Mouse (Mus musculus): ENCODE data around the gene Ripor2. TPM values are rescaled to one million over a fixed set of nuclear protein-coding genes. Genes with fewer than 3 reads are reported as not detected.

Gene Ripor2
- polyA plus RNA-seq, 1 experiment from 2014 or later = 6.3 TPM

GRCm38 (mm10) chr13:24605755-24606154 is 23.8 kb downstream of the Ripor2 start:
- WGBS = 60% methylated on average over 5 of the region's 5 CpGs
- Histone ChIP-seq H3K4me1 (peaks cover 25% of the 10 kb centered on the region), H3K9ac (no peak overlapping the region), H3K36me3 (no peaks in the 10 kb centered on the region), H3K4me2 (replicated peaks) (no peak overlapping the region), H3K9me3 (replicated peaks) (no peaks in the 10 kb centered on the region), H3K27ac (replicated peaks) (no peak overlapping the region), H3K4me3 (replicated peaks) (no peak overlapping the region), H3K27me3 (no peaks in the 10 kb centered on the region)
- no peak for ATAC-seq (ENCODE audit: insufficient number of reproducible peaks, low FRiP score, low TSS enrichment, low read depth)

GRCm38 (mm10) chr13:24607961-24608360 is 26.0 kb downstream of the Ripor2 start:
- Histone ChIP-seq H3K9ac (no peak overlapping the region), H3K27me3 (no peaks in the 10 kb centered on the region), H3K36me3 (no peaks in the 10 kb centered on the region), H3K4me1 (peaks cover 25% of the 10 kb centered on the region), H3K4me2 (replicated peaks) (no peak overlapping the region), H3K4me3 (replicated peaks) (no peak overlapping the region), H3K9me3 (replicated peaks) (no peaks in the 10 kb centered on the region), H3K27ac (replicated peaks) (no peak overlapping the region)
- no peak for ATAC-seq (ENCODE audit: insufficient number of reproducible peaks, low FRiP score, low TSS enrichment, low read depth)
- 76% methylated on average over 4 of the region's 4 CpGs for WGBS

- 82% methylated on average over 1 of the region's 1 CpGs for WGBS
- no peak overlapping the region for H3K9ac ChIP-seq
- H3K9me3 ChIP-seq (replicated peaks) = no peaks in the 10 kb centered on the region
- peaks cover 20% of the 10 kb centered on the region for H3K4me1 ChIP-seq
- H3K27me3 ChIP-seq = no peaks in the 10 kb centered on the region
- H3K4me3 ChIP-seq (replicated peaks) = no peak overlapping the region
- no peak for ATAC-seq (ENCODE audit: insufficient number of reproducible peaks, low FRiP score, low TSS enrichment, low read depth)
- H3K36me3 ChIP-seq = no peaks in the 10 kb centered on the region
- no peak overlapping the region for H3K27ac ChIP-seq (replicated peaks)
- H3K4me2 ChIP-seq (replicated peaks) = no peak overlapping the region
These were observed 26.7 kb downstream of the Ripor2 start for GRCm38 (mm10) chr13:24608709-24609108.

GRCm38 (mm10) chr13:24610883-24611282 is 28.9 kb downstream of the Ripor2 start:
- H3K4me3 ChIP-seq (replicated peaks) = no peak overlapping the region
- no peak overlapping the region for H3K9ac ChIP-seq
- H3K27me3 ChIP-seq = no peaks in the 10 kb centered on the region
- WGBS = 69% methylated on average over 5 of the region's 5 CpGs
- no peak overlapping the region for H3K4me2 ChIP-seq (replicated peaks)
- 0 out of 2 replicates have a peak, but pooled peaks cover 2% of the 10 kb centered on the region for H3K4me1 ChIP-seq
- H3K9me3 ChIP-seq (replicated peaks) = no peaks in the 10 kb centered on the region
- ATAC-seq (ENCODE audit: insufficient number of reproducible peaks, low FRiP score, low TSS enrichment, low read depth) = no peak
- H3K36me3 ChIP-seq = no peaks in the 10 kb centered on the region
- no peak overlapping the region for H3K27ac ChIP-seq (replicated peaks)

GRCm38 (mm10) chr13:24613031-24613430 is 31.0 kb downstream of the Ripor2 start:
- WGBS = 49% methylated on average over 6 of the region's 6 CpGs
- ATAC-seq (ENCODE audit: insufficient number of reproducible peaks, low FRiP score, low TSS enrichment, low read depth) = no peak

GRCm38 (mm10) chr13:24613433-24613832 is 31.4 kb downstream of the Ripor2 start:
- no peak for ATAC-seq (ENCODE audit: insufficient number of reproducible peaks, low FRiP score, low TSS enrichment, low read depth)

More at GRCm38 (mm10) chr13:24613031-24613430, 31.0 kb downstream of the Ripor2 start:
- no peak overlapping the region for H3K27ac ChIP-seq (replicated peaks)
- no peaks in the 10 kb centered on the region for H3K27me3 ChIP-seq
- no peak overlapping the region for H3K4me2 ChIP-seq (replicated peaks)
- no peak overlapping the region for H3K4me3 ChIP-seq (replicated peaks)
- H3K4me1 ChIP-seq = 0 out of 2 replicates have a peak, but pooled peaks cover 2% of the 10 kb centered on the region
- H3K36me3 ChIP-seq = no peaks in the 10 kb centered on the region
- H3K9ac ChIP-seq = no peak overlapping the region
- no peaks in the 10 kb centered on the region for H3K9me3 ChIP-seq (replicated peaks)

GRCm38 (mm10) chr13:24613927-24614780 is 32.2 kb downstream of the Ripor2 start:
- no peak overlapping the region for H3K27ac ChIP-seq (replicated peaks)

More at GRCm38 (mm10) chr13:24613433-24613832, 31.4 kb downstream of the Ripor2 start:
- Histone ChIP-seq H3K4me3 (replicated peaks) (no peak overlapping the region), H3K9ac (no peak overlapping the region), H3K27me3 (no peaks in the 10 kb centered on the region), H3K4me2 (replicated peaks) (no peak overlapping the region), H3K9me3 (replicated peaks) (no peaks in the 10 kb centered on the region), H3K4me1 (0 out of 2 replicates have a peak, but pooled peaks cover 2% of the 10 kb centered on the region), H3K27ac (replicated peaks) (no peak overlapping the region), H3K36me3 (no peaks in the 10 kb centered on the region)
- 72% methylated on average over 3 of the region's 3 CpGs for WGBS

GRCm38 (mm10) chr13:24615921-24616565 is 34.1 kb downstream of the Ripor2 start:
- WGBS = 64% methylated on average over 9 of the region's 9 CpGs

More at GRCm38 (mm10) chr13:24613927-24614780, 32.2 kb downstream of the Ripor2 start:
- H3K4me2 ChIP-seq (replicated peaks) = no peak overlapping the region
- H3K27me3 ChIP-seq = no peaks in the 10 kb centered on the region
- no peak overlapping the region for H3K9ac ChIP-seq
- 63% methylated on average over 10 of the region's 10 CpGs for WGBS
- H3K4me3 ChIP-seq (replicated peaks) = no peak overlapping the region
- H3K9me3 ChIP-seq (replicated peaks) = no peaks in the 10 kb centered on the region
- no peaks in the 10 kb centered on the region for H3K36me3 ChIP-seq
- no peak for ATAC-seq (ENCODE audit: insufficient number of reproducible peaks, low FRiP score, low TSS enrichment, low read depth)
- 0 out of 2 replicates have a peak, but pooled peaks cover 2% of the 10 kb centered on the region for H3K4me1 ChIP-seq

GRCm38 (mm10) chr13:24616645-24617044 is 34.7 kb downstream of the Ripor2 start:
- WGBS = 87% methylated on average over 8 of the region's 8 CpGs
- Histone ChIP-seq H3K27me3 (no peaks in the 10 kb centered on the region), H3K9ac (no peak overlapping the region), H3K36me3 (no peaks in the 10 kb centered on the region), H3K27ac (replicated peaks) (no peak overlapping the region), H3K4me1 (0 out of 2 replicates have a peak, but pooled peaks cover 2% of the 10 kb centered on the region), H3K9me3 (replicated peaks) (no peaks in the 10 kb centered on the region), H3K4me2 (replicated peaks) (no peak overlapping the region), H3K4me3 (replicated peaks) (no peak overlapping the region)
- ATAC-seq (ENCODE audit: insufficient number of reproducible peaks, low FRiP score, low TSS enrichment, low read depth) = no peak

More at GRCm38 (mm10) chr13:24615921-24616565, 34.1 kb downstream of the Ripor2 start:
- Histone ChIP-seq H3K9me3 (replicated peaks) (no peaks in the 10 kb centered on the region), H3K27ac (replicated peaks) (no peak overlapping the region), H3K36me3 (no peaks in the 10 kb centered on the region), H3K4me3 (replicated peaks) (no peak overlapping the region), H3K4me1 (0 out of 2 replicates have a peak, but pooled peaks cover 2% of the 10 kb centered on the region), H3K4me2 (replicated peaks) (no peak overlapping the region), H3K9ac (no peak overlapping the region), H3K27me3 (no peaks in the 10 kb centered on the region)
- no peak for ATAC-seq (ENCODE audit: insufficient number of reproducible peaks, low FRiP score, low TSS enrichment, low read depth)

- H3K4me3 ChIP-seq (replicated peaks) = no peak overlapping the region
- no peak overlapping the region for H3K9ac ChIP-seq
- no peak overlapping the region for H3K4me2 ChIP-seq (replicated peaks)
- H3K36me3 ChIP-seq = no peaks in the 10 kb centered on the region
- ATAC-seq (ENCODE audit: insufficient number of reproducible peaks, low FRiP score, low TSS enrichment, low read depth) = no peak
- H3K4me1 ChIP-seq = 0 out of 2 replicates have a peak, but pooled peaks cover 2% of the 10 kb centered on the region
- no peaks in the 10 kb centered on the region for H3K9me3 ChIP-seq (replicated peaks)
- no peaks in the 10 kb centered on the region for H3K27me3 ChIP-seq
- 57% methylated on average over 6 of the region's 6 CpGs for WGBS
- H3K27ac ChIP-seq (replicated peaks) = no peak overlapping the region
These were observed 35.2 kb downstream of the Ripor2 start for GRCm38 (mm10) chr13:24617076-24617798.

- WGBS = 66% methylated on average over 2 of the region's 2 CpGs
- ATAC-seq (ENCODE audit: insufficient number of reproducible peaks, low FRiP score, low TSS enrichment, low read depth) = no peak
- Histone ChIP-seq H3K9me3 (replicated peaks) (no peaks in the 10 kb centered on the region), H3K4me1 (0 out of 2 replicates have a peak, but pooled peaks cover 2% of the 10 kb centered on the region), H3K27me3 (no peaks in the 10 kb centered on the region), H3K4me2 (replicated peaks) (no peak overlapping the region), H3K4me3 (replicated peaks) (no peak overlapping the region), H3K9ac (no peak overlapping the region), H3K27ac (replicated peaks) (no peak overlapping the region), H3K36me3 (no peaks in the 10 kb centered on the region)
These were observed 35.8 kb downstream of the Ripor2 start for GRCm38 (mm10) chr13:24617799-24618130.

Measured in embryonic facial prominence, embryonic 15.5 days (tissue).